Mouse (Mus musculus) limb, embryonic 11.5 days (tissue): ENCODE results near the gene Egfl8. TPM values are rescaled to one million over a fixed set of nuclear protein-coding genes. Genes with fewer than 3 reads are reported as not detected.

Source experiments
- ATAC-seq: fragments of 200-750 bp; cut with Nextera tagmentation; 2 replicates; pipeline ENCODE4 v1.8.0; 2017; ENCODE audit warnings: low read depth; ENCODE audit not compliant: insufficient number of reproducible peaks, low FRiP score, low TSS enrichment
- DNase-seq: peaks from one replicate; pipeline ENCODE4 v3.0.0-alpha.2; 2015; ENCODE audit warnings: low spot score
- H3K27ac ChIP-seq: fragments of 300-500 bp; sonication (generic); replicated peaks from 2 replicates; pipeline ENCODE4 v1.5.1; 2014; ENCODE audit warnings: low read depth, mild to moderate bottlenecking, low read length
- H3K27me3 ChIP-seq: fragments of 300-500 bp; sonication (generic); 2 replicates; pipeline ENCODE4 v1.6.1; 2014; ENCODE audit warnings: mild to moderate bottlenecking, low read length, mixed read lengths; ENCODE audit not compliant: control insufficient read depth, insufficient read depth
- H3K36me3 ChIP-seq: fragments of 300-500 bp; sonication (generic); 2 replicates; pipeline ENCODE4 v1.6.1; 2014; ENCODE audit warnings: mild to moderate bottlenecking, low read length, moderate library complexity, mixed read lengths; ENCODE audit not compliant: control insufficient read depth, insufficient read depth
- H3K4me1 ChIP-seq: fragments of 300-500 bp; sonication (generic); 2 replicates; pipeline ENCODE4 v1.6.1; 2014; ENCODE audit warnings: low read length, mixed read lengths; ENCODE audit not compliant: control insufficient read depth, insufficient read depth
- H3K4me2 ChIP-seq: fragments of 300-500 bp; sonication (generic); 2 replicates; pipeline ENCODE4 v1.6.1; 2014; ENCODE audit warnings: low read depth, mild to moderate bottlenecking, moderate library complexity; ENCODE audit not compliant: severe bottlenecking
- H3K4me3 ChIP-seq: fragments of 300-500 bp; sonication (generic); 2 replicates; pipeline ENCODE4 v1.5.1; 2014; ENCODE audit warnings: low read depth, low read length
- H3K9ac ChIP-seq: fragments of 300-500 bp; sonication (generic); 2 replicates; pipeline ENCODE4 v1.6.1; 2014; ENCODE audit warnings: mild to moderate bottlenecking, low read length
- H3K9me3 ChIP-seq: fragments of 300-500 bp; sonication (generic); 2 replicates; pipeline ENCODE4 v1.6.1; 2016; ENCODE audit warnings: low read length; ENCODE audit not compliant: control insufficient read depth
- WGBS: fragments of 180-500 bp; shearing (Covaris S2); extraction: QIAGEN DNeasy Blood & Tissue Kit; methylation state at CpG from one replicate; pipeline ENCODE4 v1.1.7; 2014; 5-methylcytosine and 5-hydroxymethylcytosine counted together
- polyA plus RNA-seq: library from polyadenylated mRNA; unstranded; fragments of >200 nt; fragmentation: Nextera tagmentation; extraction: Ambion mirVana; gene quantifications from 2 replicates; pipeline ENCODE4 v1.2.1, GENCODE M21; 2014

Gene Egfl8
- polyA plus RNA-seq, 1 experiment from 2014 or later = 3.5 TPM

DNA sequence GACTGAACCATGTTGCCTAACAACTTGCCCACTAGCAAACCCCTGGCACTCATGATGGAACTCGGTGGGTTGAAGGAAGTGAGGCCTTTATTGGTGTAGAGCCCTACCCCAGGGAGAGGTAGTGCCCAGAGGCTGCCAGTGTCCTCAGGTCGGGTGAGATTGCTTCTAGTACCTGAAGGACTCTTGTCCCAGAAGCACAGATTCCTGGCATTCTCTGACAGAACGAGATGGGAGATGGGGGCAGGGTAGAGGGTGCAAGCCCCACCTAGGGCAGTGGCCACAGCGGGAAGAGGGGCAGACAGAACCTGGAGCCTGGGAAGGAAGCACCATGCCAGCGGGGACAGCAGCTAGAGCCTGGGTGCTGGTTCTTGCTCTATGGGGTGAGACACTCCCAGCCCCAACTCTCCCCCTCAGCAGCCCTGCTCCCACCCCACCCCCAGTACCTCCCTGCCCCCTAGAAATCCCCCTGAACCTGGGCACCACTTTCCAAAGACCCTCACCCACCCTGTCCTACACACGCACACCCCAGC, 18.1 kb downstream of the Egfl8 start, which contains the start of gene Ager:
Gene Ager, plus strand, starts transcription at position 297 of the 530 bp plus-strand sequence.
- Histone ChIP-seq H3K4me3 (no peak within 1 kb of the TSS), H3K9ac (no peak within 1 kb of the TSS), H3K4me1 (peaks cover 25% of the 10 kb centered on the region), H3K27me3 (no peaks in the 10 kb centered on the region), H3K9me3 (no peaks in the 10 kb centered on the region), H3K27ac (no peak within 1 kb of the TSS), H3K36me3 (peaks cover 15% of the 10 kb centered on the region; the same call in 1 of the 2 replicates), H3K4me2 (no peak within 1 kb of the TSS)
- WGBS = 14% methylated on average over 6 of the region's 6 CpGs
- no peak for DNase-seq
- ATAC-seq = no peak

DNA sequence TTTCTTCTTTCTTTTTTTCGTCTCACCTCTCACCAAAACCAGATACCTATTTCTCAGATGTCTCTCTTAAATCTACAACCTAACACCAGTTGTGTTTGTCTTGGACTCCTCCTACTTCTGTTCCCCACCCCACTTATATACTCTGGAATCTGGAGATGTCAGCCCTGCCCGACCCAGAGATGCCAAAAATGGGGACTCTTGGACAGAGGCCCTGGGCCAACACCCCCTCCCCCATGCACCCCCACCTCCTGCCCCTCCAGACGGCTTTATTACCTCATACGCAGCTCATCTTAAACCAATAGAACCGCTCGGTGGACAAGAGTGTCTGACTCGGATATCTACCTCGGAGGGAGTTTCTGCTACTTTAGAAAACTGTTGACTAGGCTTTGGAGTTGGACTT, 19.7 kb downstream of the Egfl8 start:
- Histone ChIP-seq H3K4me3 (no peak overlapping the region), H3K4me2 (no peak overlapping the region), H3K4me1 (peaks cover 28% of the 10 kb centered on the region), H3K9ac (no peak overlapping the region), H3K9me3 (no peaks in the 10 kb centered on the region), H3K27ac (no peak overlapping the region), H3K36me3 (peaks cover 12% of the 10 kb centered on the region; the same call in 1 of the 2 replicates), H3K27me3 (no peaks in the 10 kb centered on the region)
- 75% methylated on average over 8 of the region's 8 CpGs for WGBS
- DNase-seq = no peak
- ATAC-seq = no peak

DNA sequence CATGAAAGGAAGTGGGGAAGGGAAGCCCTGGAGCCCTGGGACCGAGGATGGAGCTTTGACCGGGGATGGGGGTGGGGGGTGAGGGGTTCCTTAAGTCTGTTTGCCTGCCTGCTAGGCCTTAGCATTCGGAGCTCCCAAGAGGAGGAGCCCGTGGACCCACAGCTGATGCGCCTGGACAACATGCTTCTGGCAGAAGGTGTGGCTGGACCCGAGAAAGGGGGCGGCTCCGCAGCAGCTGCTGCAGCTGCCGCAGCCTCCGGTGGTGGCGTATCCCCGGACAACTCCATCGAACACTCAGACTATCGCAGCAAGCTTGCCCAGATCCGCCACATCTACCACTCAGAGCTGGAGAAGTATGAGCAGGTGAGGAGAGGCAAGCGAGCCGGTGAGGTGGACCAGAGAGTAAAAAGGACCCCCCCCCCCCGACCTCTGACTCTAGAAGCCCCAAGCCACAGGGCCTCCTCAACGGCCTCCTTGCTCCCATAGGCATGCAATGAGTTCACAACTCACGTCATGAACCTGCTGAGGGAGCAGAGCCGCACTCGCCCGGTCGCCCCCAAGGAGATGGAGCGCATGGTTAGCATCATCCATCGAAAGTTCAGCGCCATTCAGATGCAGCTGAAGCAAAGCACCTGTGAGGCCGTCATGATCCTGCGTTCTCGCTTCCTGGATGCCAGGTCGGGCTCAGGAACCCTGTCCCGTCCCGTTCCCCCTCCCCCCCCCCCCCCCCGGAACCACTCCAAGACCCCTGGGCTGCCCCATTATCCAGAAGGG, 21.8 kb downstream of the Egfl8 start:
- Histone ChIP-seq H3K4me3 (peak overlapping the region; percentile 95), H3K27ac (no peak overlapping the region), H3K36me3 (peaks cover 9% of the 10 kb centered on the region; the same call in 1 of the 2 replicates), H3K4me2 (peak overlapping the region; percentile 93), H3K4me1 (peaks cover 49% of the 10 kb centered on the region), H3K9ac (peak overlapping the region; percentile 96), H3K9me3 (no peaks in the 10 kb centered on the region), H3K27me3 (no peaks in the 10 kb centered on the region)
- DNase-seq (peak; percentile 53), ATAC-seq (no peak)
- 56% methylated on average over 31 of the region's 34 CpGs for WGBS

DNA sequence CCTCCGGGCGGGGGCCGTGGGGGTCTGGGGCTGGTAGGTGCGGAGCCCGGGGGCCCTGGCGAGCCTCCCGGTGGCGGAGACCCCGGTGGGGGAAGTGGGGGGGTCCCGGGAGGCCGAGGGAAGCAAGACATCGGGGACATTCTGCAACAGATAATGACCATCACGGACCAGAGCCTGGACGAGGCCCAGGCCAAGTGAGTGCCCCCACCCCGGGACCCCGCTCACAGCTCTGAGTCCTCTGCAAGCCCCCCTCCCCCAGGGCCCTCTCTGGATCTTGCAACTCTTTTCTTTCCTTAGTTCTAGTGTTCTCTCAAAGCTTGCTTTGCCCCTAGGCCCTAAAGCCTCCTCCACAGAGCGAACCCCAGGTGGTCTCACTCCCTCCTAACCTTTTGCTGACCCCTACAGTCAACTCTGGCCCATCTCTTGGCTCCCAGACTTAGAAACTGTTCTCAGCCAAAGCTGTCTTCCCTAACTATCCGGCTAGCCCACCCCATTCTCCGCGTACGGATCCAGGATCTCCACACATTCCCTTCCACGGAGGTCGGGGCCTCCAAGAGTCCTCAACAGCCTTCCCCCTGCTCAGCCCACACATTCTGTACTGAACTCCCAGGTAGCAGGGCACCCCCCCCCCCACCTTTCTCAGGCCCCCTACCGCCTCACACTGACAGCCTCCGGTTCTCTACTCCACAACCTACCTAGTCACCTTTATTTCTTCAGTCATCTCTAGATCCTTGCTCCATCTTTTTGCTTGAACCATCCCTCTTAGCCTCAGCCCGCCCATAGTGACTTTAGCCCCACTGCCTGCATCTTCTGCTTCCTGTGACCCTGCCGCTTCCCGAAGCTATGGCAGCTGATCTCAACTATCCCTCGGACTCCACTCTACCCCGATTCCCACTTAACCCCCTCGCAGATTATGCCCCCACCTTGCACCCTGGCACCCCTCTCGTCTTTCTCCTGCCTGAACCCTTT, 22.9 kb downstream of the Egfl8 start:
- WGBS = 2% methylated on average over 30 of the region's 32 CpGs
- ATAC-seq = peak; percentile 18; the same call in 1 of the 2 replicates
- H3K4me1 ChIP-seq = peaks cover 51% of the 10 kb centered on the region
- H3K9ac ChIP-seq = peak overlapping the region; percentile 96
- H3K4me3 ChIP-seq = peak overlapping the region; percentile 95
- peak overlapping the region; percentile 93 for H3K4me2 ChIP-seq
- H3K36me3 ChIP-seq = peaks cover 9% of the 10 kb centered on the region; the same call in 1 of the 2 replicates
- H3K27me3 ChIP-seq = no peaks in the 10 kb centered on the region
- peak overlapping the region; percentile 99 for H3K27ac ChIP-seq
- DNase-seq = peak; percentile 55
- H3K9me3 ChIP-seq = no peaks in the 10 kb centered on the region

DNA sequence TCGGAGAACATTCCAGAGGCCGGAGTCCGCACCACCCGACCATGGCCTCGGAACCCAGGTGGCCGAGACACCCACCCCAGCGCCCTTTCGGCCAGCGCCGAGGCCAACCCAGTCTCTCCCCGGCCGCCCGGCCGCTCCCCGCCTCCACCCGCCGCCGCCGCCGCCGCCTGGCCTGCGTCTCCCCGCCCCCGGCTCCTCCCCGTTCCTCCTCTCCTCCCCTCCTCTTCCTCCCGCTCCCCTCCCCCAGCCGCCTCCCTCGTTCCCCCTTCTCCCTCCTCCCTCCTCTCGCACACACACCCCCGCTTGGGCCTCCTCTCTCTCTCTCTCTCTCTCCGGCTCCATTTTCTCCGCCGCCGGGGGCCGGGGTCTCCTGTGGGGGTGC, 23.8 kb downstream of the Egfl8 start:
- Histone ChIP-seq H3K4me2 (peak overlapping the region; percentile 93), H3K27ac (peak overlapping the region; percentile 99), H3K27me3 (no peaks in the 10 kb centered on the region), H3K4me1 (peaks cover 46% of the 10 kb centered on the region), H3K4me3 (peak overlapping the region; percentile 95), H3K9ac (peak overlapping the region; percentile 96), H3K36me3 (peaks cover 9% of the 10 kb centered on the region; the same call in 1 of the 2 replicates), H3K9me3 (no peaks in the 10 kb centered on the region)
- DNase-seq (peak; percentile 93), ATAC-seq (peak; percentile 24)
- 0% methylated on average over 25 of the region's 35 CpGs for WGBS

DNA sequence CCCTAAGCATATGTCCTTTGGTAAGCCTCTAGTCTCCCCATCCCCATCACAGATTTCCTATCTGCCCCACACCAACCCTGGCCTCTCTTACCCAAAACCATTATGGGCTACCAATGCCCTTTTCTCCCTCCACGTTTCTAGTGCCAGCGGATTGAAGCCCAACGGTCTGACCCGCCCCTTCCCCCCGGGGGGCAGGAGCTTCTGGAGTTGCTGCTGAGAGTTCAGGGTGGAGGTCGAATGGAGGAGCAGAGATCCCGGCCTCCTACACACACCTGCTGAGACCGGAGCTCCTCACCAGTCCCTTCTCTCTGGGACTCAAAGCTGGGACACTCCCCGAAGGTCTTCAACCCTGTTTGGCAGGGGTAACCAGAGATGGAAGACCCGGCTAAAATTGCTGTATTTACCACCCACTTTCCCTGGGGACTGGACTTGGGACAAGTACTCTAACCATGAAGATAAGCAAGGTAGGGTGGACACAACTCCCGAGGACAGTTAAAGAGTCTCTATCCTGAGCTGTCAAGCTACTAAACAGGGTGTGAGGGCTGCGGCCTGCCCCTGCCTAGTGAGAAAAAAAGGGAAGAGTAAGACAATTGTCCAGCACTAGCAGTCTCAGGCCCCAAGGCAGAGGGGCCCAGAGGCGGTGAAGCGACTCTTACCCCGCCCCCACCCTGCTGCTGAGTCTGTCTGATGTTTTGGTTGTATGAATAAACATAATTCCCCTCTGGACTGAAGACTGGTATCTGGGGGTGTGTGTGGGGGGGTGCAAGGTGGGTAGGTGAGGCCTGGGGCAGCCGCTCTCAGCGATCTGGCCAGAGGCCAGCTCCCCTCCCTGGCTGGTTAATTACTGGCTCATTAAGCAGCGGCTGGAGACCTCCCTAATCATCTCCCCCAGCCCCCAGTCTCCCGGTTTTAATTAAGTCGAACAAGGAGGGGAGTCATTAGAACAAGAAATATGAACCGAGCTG, 24.5 kb downstream of the Egfl8 start, which contains the start of gene Pbx2:
Gene Pbx2, plus strand, starts transcription at position 238 of the 965 bp plus-strand sequence.
- peaks cover 9% of the 10 kb centered on the region; the same call in 1 of the 2 replicates for H3K36me3 ChIP-seq
- no peak; the same call in 1 of the 2 replicates for ATAC-seq
- peaks cover 47% of the 10 kb centered on the region for H3K4me1 ChIP-seq
- H3K27me3 ChIP-seq = no peaks in the 10 kb centered on the region
- H3K4me3 ChIP-seq = peak within 1 kb of the TSS; percentile 95
- H3K4me2 ChIP-seq = peak within 1 kb of the TSS; percentile 93
- peak within 1 kb of the TSS; percentile 96 for H3K9ac ChIP-seq
- DNase-seq = peak; percentile 65
- no peaks in the 10 kb centered on the region for H3K9me3 ChIP-seq
- 2% methylated on average over 21 of the region's 21 CpGs for WGBS
- peak within 1 kb of the TSS; percentile 99 for H3K27ac ChIP-seq

DNA sequence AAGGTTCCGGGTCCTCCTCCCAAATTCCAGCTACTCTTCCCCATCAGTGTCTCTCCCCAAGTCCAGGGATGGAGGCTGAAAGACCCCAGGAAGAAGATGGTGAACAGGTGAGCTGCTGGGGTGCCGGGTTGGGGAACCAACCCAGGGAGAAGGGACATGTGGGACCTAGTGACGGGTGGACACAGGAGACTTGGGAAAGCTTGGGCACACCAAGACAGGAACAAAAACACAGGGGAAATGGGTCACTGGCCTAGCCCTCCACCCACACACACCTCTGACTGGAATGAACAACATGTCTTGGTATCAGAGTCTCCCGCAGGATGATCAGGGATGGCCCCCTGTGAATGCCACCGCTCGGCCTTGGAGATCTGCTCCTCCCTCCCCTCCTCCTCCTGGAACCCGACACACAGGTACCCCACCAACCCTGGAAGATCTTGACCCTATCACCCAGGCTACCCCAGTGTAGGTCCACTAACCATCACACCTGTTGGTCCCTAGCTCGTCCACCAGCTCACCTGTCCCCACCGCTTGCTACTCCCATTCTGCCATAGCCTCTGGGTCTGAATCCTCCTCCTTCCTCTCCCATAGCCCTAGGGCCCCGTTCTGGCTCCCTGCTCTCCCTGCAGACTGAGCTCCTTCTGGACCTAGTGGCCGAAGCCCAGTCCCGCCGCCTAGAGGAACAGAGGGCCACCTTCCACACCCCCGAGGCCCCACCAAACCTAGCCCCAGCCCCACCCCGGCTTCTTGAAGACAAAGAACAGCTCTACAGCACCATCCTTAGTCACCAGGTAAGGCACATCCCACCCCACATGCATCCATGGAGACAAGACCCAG, 25.4 kb downstream of the Egfl8 start:
- 67% methylated on average over 15 of the region's 15 CpGs for WGBS
- Histone ChIP-seq H3K27ac (no peak overlapping the region; the same call in 1 of the 2 replicates), H3K27me3 (no peaks in the 10 kb centered on the region), H3K9me3 (no peaks in the 10 kb centered on the region), H3K4me3 (peak overlapping the region; percentile 3; the same call in 1 of the 2 replicates), H3K36me3 (peaks cover 4% of the 10 kb centered on the region; the same call in 1 of the 2 replicates), H3K9ac (no peak overlapping the region), H3K4me2 (no peak overlapping the region), H3K4me1 (peaks cover 49% of the 10 kb centered on the region)
- no peak for ATAC-seq
- DNase-seq = no peak
